Mouse (Mus musculus): Measurements from ENCODE around the gene Otos. TPM values are rescaled to one million over a fixed set of nuclear protein-coding genes. Genes with fewer than 3 reads are reported as not detected.
A peak's percentile ranks its signal among the peaks of the same experiment; 100 is the strongest.

Gene Otos
- total RNA-seq, 2 experiments from 2014 or later = not detected

- intact Hi-C loops (cut with DNase I) = loop anchor here (10.0 kb wide), 1 partner anchor 1041 kb away; no protein-coding TSS in a partner anchor
Measured at GRCm38 (mm10) chr1:92616046-92616445, 32.6 kb downstream of the Otos start.

GRCm38 (mm10) chr1:92614516-92614915 is 34.1 kb downstream of the Otos start:
- no peak for DNase-seq
- intact Hi-C loops (cut with DNase I) = loop anchor here (1.0 to 10.0 kb wide), 4 partner anchors 33 to 1092 kb away; no protein-coding TSS in a partner anchor

More at GRCm38 (mm10) chr1:92616046-92616445, 32.6 kb downstream of the Otos start:
- no peak for DNase-seq

- no peak for DNase-seq
- intact Hi-C loops (cut with DNase I) = loop anchor here (5.0 to 10.0 kb wide), 3 partner anchors 651 to 1091 kb away; no protein-coding TSS in a partner anchor
Measured at GRCm38 (mm10) chr1:92613175-92613574, 35.5 kb downstream of the Otos start.

- peak; percentile 40 to 69 for DNase-seq
- intact Hi-C loops (cut with DNase I) = loop anchor here (1.0 to 10.0 kb wide), 4 partner anchors 90 to 1089 kb away; no protein-coding TSS in a partner anchor
Measured at GRCm38 (mm10) chr1:92611008-92611407, 37.6 kb downstream of the Otos start.

- DNase-seq = no peak
- intact Hi-C loops (cut with DNase I) = no loop called here
Measured at GRCm38 (mm10) chr1:92607711-92608110, 40.9 kb downstream of the Otos start.

GRCm38 (mm10) chr1:92605482-92605881 is 43.2 kb downstream of the Otos start, which contains the start of gene Olfr1410:
Gene Olfr1410, plus strand, starts transcription at chr1:92605782.
- no peak for DNase-seq
- intact Hi-C loops (cut with DNase I) = no loop called here

GRCm38 (mm10) chr1:92596019-92596418 is 52.6 kb downstream of the Otos start:
- DNase-seq = no peak
- intact Hi-C loops (cut with DNase I) = no loop called here

Other genes with a start within 250 kb of the Otos start
- 100 to 1,000 TPM; 882 to 892 TPM for gene Ndufa10, start 175.0 kb downstream of the Otos start, total RNA-seq (2021)
- gene Olfr1416, start 163.7 kb downstream of the Otos start, total RNA-seq (2021) = not detected
- not detected for gene Olfr1415, start 152.7 kb downstream of the Otos start, total RNA-seq (2021)
- not detected for gene Olfr1414, start 130.2 kb downstream of the Otos start, total RNA-seq (2021)
- gene Olfr1413, start 77.5 kb downstream of the Otos start, total RNA-seq (2021) = not detected
- gene Olfr1412, start 63.1 kb downstream of the Otos start, total RNA-seq (2021) = not detected
- gene Olfr1411, start 54.4 kb downstream of the Otos start, total RNA-seq (2021) = not detected
- not detected for gene Olfr1410, start 43.1 kb downstream of the Otos start, total RNA-seq (2021)
- not detected for gene Olfr12, start 31.1 kb downstream of the Otos start, total RNA-seq (2021)
- gene Cops9, start 6.9 kb downstream of the Otos start, total RNA-seq (2021) = 100 to 1,000 TPM; 217 to 236 TPM
- gene Gpc1, start 182.8 kb upstream of the Otos start, total RNA-seq (2021) = 100 to 1,000 TPM; 222 to 238 TPM

Measured in heart, postnatal 14 days (tissue).